Mouse (Mus musculus) limb, embryonic 11.5 days (tissue): Measurements from ENCODE around the gene Ptk7. TPM values are rescaled to one million over a fixed set of nuclear protein-coding genes. Genes with fewer than 3 reads are reported as not detected.
"Not testable (repeated sequence)": the region's sequence is repeated elsewhere in the genome, so short reads cannot be mapped to it uniquely, and the experiment has no call there.

Source experiments
- ATAC-seq: fragments of 200-750 bp; cut with Nextera tagmentation; 2 replicates; pipeline ENCODE4 v1.8.0; 2017; ENCODE audit warnings: low read depth; ENCODE audit not compliant: insufficient number of reproducible peaks, low FRiP score, low TSS enrichment
- DNase-seq: peaks from one replicate; pipeline ENCODE4 v3.0.0-alpha.2; 2015; ENCODE audit warnings: low spot score
- H3K27ac ChIP-seq: fragments of 300-500 bp; sonication (generic); replicated peaks from 2 replicates; pipeline ENCODE4 v1.5.1; 2014; ENCODE audit warnings: low read depth, mild to moderate bottlenecking, low read length
- H3K27me3 ChIP-seq: fragments of 300-500 bp; sonication (generic); 2 replicates; pipeline ENCODE4 v1.6.1; 2014; ENCODE audit warnings: mild to moderate bottlenecking, low read length, mixed read lengths; ENCODE audit not compliant: control insufficient read depth, insufficient read depth
- H3K36me3 ChIP-seq: fragments of 300-500 bp; sonication (generic); 2 replicates; pipeline ENCODE4 v1.6.1; 2014; ENCODE audit warnings: mild to moderate bottlenecking, low read length, moderate library complexity, mixed read lengths; ENCODE audit not compliant: control insufficient read depth, insufficient read depth
- H3K4me1 ChIP-seq: fragments of 300-500 bp; sonication (generic); 2 replicates; pipeline ENCODE4 v1.6.1; 2014; ENCODE audit warnings: low read length, mixed read lengths; ENCODE audit not compliant: control insufficient read depth, insufficient read depth
- H3K4me2 ChIP-seq: fragments of 300-500 bp; sonication (generic); 2 replicates; pipeline ENCODE4 v1.6.1; 2014; ENCODE audit warnings: low read depth, mild to moderate bottlenecking, moderate library complexity; ENCODE audit not compliant: severe bottlenecking
- H3K4me3 ChIP-seq: fragments of 300-500 bp; sonication (generic); 2 replicates; pipeline ENCODE4 v1.5.1; 2014; ENCODE audit warnings: low read depth, low read length
- H3K9ac ChIP-seq: fragments of 300-500 bp; sonication (generic); 2 replicates; pipeline ENCODE4 v1.6.1; 2014; ENCODE audit warnings: mild to moderate bottlenecking, low read length
- H3K9me3 ChIP-seq: fragments of 300-500 bp; sonication (generic); 2 replicates; pipeline ENCODE4 v1.6.1; 2016; ENCODE audit warnings: low read length; ENCODE audit not compliant: control insufficient read depth
- WGBS: fragments of 180-500 bp; shearing (Covaris S2); extraction: QIAGEN DNeasy Blood & Tissue Kit; methylation state at CpG from one replicate; pipeline ENCODE4 v1.1.7; 2014; 5-methylcytosine and 5-hydroxymethylcytosine counted together
- polyA plus RNA-seq: library from polyadenylated mRNA; unstranded; fragments of >200 nt; fragmentation: Nextera tagmentation; extraction: Ambion mirVana; gene quantifications from 2 replicates; pipeline ENCODE4 v1.2.1, GENCODE M21; 2014

Ptk7 gene
- polyA plus RNA-seq, 1 experiment from 2014 or later: 60.4 TPM

DNA sequence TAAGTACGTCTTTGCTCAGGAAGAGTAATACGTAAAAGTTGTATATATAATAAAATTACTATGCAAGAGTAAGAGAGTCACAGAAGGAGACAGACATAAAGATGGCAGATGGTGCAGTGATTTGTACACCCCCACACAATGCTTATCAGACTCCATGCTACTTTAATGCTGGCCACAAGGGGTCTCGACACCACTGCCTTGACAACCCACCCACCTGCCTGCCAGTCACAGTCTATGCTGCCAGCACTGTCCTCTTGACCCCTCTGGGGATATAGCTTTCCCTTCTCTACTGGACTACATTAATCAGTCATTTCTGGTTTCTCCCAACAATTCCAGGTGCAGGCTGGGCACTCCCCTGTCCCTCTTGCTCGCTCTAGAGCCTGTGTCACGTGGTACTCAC lies 50.7 kb downstream of the Ptk7 start:
- Histone ChIP-seq H3K36me3 (peaks cover 35% of the 10 kb centered on the region), H3K4me1 (no peaks in the 10 kb centered on the region), H3K27ac (no peak overlapping the region), H3K9me3 (no peaks in the 10 kb centered on the region), H3K9ac (no peak overlapping the region), H3K4me3 (no peak overlapping the region), H3K4me2 (no peak overlapping the region), H3K27me3 (no peaks in the 10 kb centered on the region)
- ATAC-seq (no peak), DNase-seq (no peak)
- 82% methylated on average over 5 of the region's 5 CpGs for WGBS

DNA sequence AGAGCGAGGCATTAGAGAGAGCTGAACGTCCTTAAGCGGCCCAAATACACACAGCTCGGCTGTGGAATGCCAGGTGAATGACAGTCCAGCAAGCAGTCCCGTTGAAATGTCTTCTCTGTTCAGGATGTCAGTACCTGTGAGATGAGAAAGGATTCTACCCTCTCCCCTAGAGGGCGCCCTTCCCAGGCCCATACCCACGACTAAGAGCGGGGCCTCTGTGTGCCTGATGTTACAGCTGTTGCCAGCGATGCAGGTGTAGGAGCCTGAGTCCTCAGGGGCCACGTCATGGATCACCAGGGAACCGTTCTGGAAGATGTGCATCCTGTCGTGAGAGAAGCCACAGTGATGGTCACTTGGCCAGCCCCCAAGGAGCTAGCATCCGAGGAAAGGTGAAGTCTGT lies 53.2 kb downstream of the Ptk7 start:
- peaks cover 36% of the 10 kb centered on the region for H3K36me3 ChIP-seq
- no peaks in the 10 kb centered on the region for H3K9me3 ChIP-seq
- H3K4me2 ChIP-seq: no peak overlapping the region
- no peaks in the 10 kb centered on the region for H3K27me3 ChIP-seq
- H3K4me1 ChIP-seq: no peaks in the 10 kb centered on the region
- no peak for DNase-seq
- no peak overlapping the region for H3K9ac ChIP-seq
- no peak for ATAC-seq
- no peak overlapping the region for H3K27ac ChIP-seq
- 89% methylated on average over 13 of the region's 13 CpGs for WGBS
- no peak overlapping the region for H3K4me3 ChIP-seq

DNA sequence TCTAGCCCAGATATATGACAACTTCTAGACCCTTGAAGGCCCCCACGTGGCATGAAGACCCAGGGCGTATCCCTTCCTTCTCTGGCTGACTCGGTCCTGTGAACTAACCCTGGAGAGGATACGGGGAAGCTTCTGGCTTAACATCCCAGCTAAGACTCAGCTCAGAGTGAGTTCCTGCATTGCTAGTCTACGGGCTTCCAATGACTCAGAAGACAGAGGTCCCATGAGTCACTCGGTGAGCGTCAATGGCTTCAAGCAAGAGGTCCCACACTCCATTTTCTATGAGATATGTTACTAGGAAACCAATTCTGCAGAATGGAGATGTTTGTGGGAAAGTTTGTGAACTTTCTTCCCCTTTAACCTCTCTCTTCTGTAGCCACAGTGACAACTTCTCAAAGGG lies 54.8 kb downstream of the Ptk7 start:
- DNase-seq (no peak), ATAC-seq (no peak)
- Histone ChIP-seq H3K9me3 (no peaks in the 10 kb centered on the region), H3K4me2 (no peak overlapping the region), H3K4me3 (no peak overlapping the region), H3K27ac (no peak overlapping the region), H3K27me3 (no peaks in the 10 kb centered on the region), H3K9ac (no peak overlapping the region), H3K4me1 (no peaks in the 10 kb centered on the region), H3K36me3 (peaks cover 26% of the 10 kb centered on the region)
- WGBS: 93% methylated on average over 7 of the region's 7 CpGs

DNA sequence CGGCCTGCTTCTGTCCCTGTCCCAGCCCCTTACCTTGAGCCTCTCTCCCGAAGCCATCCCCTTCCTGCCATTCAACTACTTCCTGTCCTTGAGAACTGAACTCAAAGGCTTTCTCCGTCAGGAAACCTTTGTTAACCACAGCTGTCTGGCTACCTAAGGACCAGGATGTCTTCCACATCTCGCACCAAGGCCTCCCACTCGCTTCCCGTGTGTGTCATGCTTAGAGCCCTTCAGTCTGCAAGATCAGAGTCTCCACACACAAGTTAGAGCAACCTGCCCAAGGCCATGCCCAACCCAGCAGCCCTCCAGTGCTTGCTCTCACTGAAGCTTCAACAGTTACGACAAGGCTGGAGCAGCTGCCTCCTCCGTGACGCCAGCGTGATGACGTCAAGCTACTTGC lies 58.3 kb downstream of the Ptk7 start:
- no peak for ATAC-seq
- peaks cover 24% of the 10 kb centered on the region for H3K36me3 ChIP-seq
- no peak for DNase-seq
- H3K4me3 ChIP-seq: no peak overlapping the region
- no peak overlapping the region for H3K27ac ChIP-seq
- H3K9ac ChIP-seq: no peak overlapping the region
- 92% methylated on average over 11 of the region's 11 CpGs for WGBS
- no peaks in the 10 kb centered on the region for H3K4me1 ChIP-seq
- no peaks in the 10 kb centered on the region for H3K27me3 ChIP-seq
- H3K9me3 ChIP-seq: no peaks in the 10 kb centered on the region
- H3K4me2 ChIP-seq: no peak overlapping the region

DNA sequence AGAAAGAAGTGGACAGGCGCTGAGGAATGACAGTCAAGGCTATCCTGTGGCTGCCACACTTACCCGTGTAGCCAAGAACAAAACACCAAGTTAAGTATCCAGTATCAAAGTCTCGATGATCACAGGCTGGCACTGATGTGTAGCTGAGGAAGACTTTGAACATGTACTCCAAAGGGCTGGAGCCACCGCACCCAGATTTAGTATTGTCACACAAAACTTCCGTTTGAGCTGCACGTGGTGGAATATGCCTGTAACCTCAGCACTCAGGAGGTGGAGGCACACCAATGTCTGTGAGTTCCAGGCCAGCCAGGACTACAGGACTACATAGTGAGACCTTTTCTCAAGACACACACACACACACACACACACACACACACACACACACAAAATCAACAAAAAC lies 70.2 kb downstream of the Ptk7 start:
- H3K9me3 ChIP-seq: no peaks in the 10 kb centered on the region
- DNase-seq (no peak), ATAC-seq (no peak)
- H3K4me2 ChIP-seq: no peak overlapping the region
- peaks cover 11% of the 10 kb centered on the region for H3K4me1 ChIP-seq
- H3K27me3 ChIP-seq: no peaks in the 10 kb centered on the region
- H3K36me3 ChIP-seq: peaks cover 7% of the 10 kb centered on the region
- no peak overlapping the region for H3K27ac ChIP-seq
- WGBS: 94% methylated on average over 6 of the region's 6 CpGs
- H3K4me3 ChIP-seq: no peak overlapping the region
- no peak overlapping the region for H3K9ac ChIP-seq

DNA sequence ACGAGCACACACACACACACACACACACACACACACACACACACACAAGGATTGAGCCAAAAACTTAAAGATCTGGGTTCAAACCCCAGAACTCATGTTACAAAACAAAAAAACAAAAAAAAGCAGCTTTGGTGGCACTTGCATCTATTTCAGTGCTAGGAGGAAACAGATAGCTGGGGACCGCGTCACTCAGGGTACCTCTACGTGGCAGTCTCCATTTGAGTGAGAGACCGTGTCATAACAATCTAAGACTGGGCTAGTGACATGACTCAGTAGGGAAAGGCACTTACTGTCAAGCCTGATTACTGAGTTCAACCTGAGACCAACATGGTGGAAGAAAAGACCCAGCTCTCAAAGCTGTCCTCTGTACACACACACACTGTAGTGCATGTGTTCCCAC lies 71.2 kb downstream of the Ptk7 start:
- Histone ChIP-seq H3K4me1 (peaks cover 21% of the 10 kb centered on the region), H3K4me2 (no peak overlapping the region), H3K9ac (no peak overlapping the region), H3K4me3 (no peak overlapping the region), H3K27ac (no peak overlapping the region), H3K27me3 (no peaks in the 10 kb centered on the region), H3K36me3 (no peaks in the 10 kb centered on the region; the same call in 1 of the 2 replicates), H3K9me3 (no peaks in the 10 kb centered on the region)
- no peak for ATAC-seq
- no peak for DNase-seq
- 82% methylated on average over 5 of the region's 5 CpGs for WGBS

DNA sequence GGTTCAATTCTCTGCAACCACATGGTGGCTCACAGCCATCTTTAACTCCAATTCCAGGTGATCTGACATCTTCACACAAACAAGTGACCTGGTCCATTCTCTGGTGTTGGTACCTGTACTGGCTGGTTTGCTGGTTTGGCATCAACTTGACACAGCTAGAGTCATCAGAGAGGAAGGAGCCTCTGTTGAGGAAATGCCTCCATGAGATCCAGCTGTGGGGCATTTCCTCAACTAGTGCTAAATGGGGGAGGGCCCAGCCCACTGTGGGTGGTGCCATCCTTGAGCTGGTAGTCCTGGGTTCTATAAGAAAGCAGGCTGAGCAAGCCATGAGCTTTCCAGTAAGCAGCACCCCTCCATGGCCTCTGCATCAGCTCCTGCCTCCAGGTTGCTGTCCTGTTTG lies 72.0 kb downstream of the Ptk7 start:
- H3K27ac ChIP-seq, H3K36me3 ChIP-seq, H3K27me3 ChIP-seq, H3K9me3 ChIP-seq, H3K9ac ChIP-seq, H3K4me3 ChIP-seq, ATAC-seq, DNase-seq: not testable (repeated sequence)
- Histone ChIP-seq H3K4me2 (peak overlapping the region; percentile 72; the same call in 1 of the 2 replicates), H3K4me1 (peaks cover 27% of the 10 kb centered on the region)

DNA sequence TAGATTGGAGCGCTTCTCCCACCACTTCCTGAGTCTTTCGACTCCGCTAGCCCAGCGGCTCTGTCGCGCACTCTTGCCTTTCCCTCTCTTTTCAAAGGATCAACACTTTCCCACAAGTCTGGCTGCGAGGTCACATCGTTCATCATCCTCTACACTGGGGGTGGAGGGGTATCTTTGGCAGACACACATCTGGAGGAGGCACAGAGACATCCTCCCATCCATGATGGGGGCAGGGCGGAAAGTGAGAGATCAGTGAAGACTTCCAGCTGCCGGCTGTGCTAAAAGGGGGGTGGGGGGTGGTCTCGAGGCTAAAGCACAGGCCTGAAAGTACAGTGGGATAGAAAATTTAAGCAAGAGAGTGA lies 72.7 kb downstream of the Ptk7 start:
- Histone ChIP-seq H3K4me2 (peak overlapping the region; percentile 72), H3K9ac (peak overlapping the region; percentile 48; the same call in 1 of the 2 replicates), H3K9me3 (no peaks in the 10 kb centered on the region), H3K36me3 (peaks cover 4% of the 10 kb centered on the region), H3K4me1 (peaks cover 27% of the 10 kb centered on the region), H3K27me3 (no peaks in the 10 kb centered on the region), H3K27ac (peak overlapping the region; percentile 85), H3K4me3 (peak overlapping the region; percentile 95)
- WGBS: 0% methylated on average over 11 of the region's 11 CpGs
- ATAC-seq (peak; percentile 17; the same call in 1 of the 2 replicates), DNase-seq (no peak)
